Mouse (Mus musculus): ENCODE data around the gene Lpcat3. TPM values are rescaled to one million over a fixed set of nuclear protein-coding genes. Genes with fewer than 3 reads are reported as not detected.

The Lpcat3 gene
- polyA plus RNA-seq, 1 experiment from 2014 or later, result 35.9 TPM

DNA sequence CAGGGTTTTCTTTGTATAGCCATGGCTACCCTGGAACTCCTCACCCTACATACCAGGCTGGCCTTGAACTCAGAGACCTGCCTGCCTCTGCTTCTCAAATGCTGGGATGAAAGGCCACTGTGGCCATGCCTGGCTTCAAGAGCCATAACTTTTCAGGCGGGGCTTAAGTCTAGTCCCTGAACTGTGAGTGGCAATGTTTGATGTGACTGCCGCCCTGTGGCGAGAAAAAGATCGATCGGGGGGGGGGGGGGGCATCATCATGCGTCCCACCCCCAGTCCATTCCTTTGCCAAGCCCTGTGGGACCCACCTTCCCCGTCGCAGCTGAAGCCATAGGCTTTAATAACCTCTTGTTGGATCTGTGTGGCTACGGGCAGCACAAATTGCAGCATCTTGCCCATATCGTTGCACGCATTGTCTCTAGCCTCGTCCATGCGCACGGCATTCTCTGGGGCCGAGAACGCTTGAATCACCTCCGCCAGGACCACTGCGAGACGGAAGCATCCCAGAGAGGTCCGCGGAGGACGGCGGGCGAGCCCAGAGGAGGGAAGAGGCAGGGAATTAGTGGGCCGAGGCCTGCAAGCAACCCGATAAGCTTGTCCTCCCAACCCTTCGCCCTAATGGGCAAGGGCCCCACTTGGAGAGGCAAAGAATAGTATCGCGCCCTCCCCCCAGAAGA is 77.5 kb downstream of the Lpcat3 start:
- no peaks in the 10 kb centered on the region for H3K27me3 ChIP-seq (replicated peaks; ENCODE audit: control insufficient read depth, insufficient read depth, low read length)
- H3K4me3 ChIP-seq (replicated peaks; ENCODE audit: low read length), result peak overlapping the region; percentile 74
- H3K9me3 ChIP-seq (ENCODE audit: control insufficient read depth, low read length), result no peaks in the 10 kb centered on the region
- peak overlapping the region; percentile 93 for H3K9ac ChIP-seq (replicated peaks; ENCODE audit: low read depth, low read length)
- peaks cover 32% of the 10 kb centered on the region for H3K4me1 ChIP-seq (replicated peaks; ENCODE audit: control insufficient read depth, insufficient read depth, low read length)
- H3K36me3 ChIP-seq (ENCODE audit: control insufficient read depth, insufficient read depth), result peaks cover 4% of the 10 kb centered on the region; the same call in 1 of the 2 replicates
- WGBS, result under 1% methylated on average over 29 of the region's 29 CpGs
- peak overlapping the region; percentile 52 for H3K4me2 ChIP-seq (ENCODE audit: low read length)
- peak; percentile 26 for ATAC-seq
- peak overlapping the region; percentile 96 for H3K27ac ChIP-seq (ENCODE audit: low read length)

DNA sequence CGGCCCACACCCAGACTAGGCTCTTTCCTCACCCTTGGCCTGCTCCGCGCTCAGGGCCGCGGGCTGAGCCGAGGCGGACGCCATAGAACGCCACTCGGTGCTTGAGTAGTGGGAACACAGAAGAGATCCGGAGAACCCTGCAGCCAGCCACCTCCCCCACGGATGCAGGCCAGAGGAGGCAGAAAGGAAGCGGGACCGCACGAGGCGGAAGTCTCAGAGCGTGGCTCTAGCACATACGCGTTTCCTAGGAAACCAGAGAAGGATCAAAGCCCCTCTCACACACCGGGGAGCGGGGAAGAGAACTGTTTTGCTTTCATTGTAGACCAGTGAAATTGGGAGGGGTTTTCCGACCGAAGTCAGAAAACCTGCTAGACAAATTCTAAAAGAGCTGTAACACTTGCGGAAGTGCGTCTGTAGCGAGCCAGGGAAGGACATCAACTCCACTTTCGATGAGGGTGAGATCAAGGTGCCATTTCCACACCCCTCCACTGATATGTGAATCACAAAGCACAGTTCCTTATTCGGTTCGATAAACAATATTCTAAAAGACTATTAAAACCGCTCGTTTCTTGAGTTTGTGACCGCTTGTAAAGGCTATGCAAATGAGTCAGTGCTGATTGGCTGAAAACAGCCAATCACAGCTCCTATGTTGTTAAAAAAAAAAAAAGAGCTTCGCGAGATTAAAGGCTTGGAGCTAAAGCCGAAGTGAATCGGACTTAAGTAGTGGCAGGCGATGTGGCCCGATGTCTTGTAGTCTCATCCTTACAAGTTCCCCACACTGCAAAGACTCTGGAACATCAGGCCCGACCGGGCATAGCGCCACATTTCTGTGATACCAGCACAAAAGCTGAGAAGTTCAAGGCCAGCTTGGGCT is 78.3 kb downstream of the Lpcat3 start, which contains the start of gene Grcc10:
Grcc10 (minus strand) TSS at position 487 of the 874 bp plus-strand sequence.
- no peaks in the 10 kb centered on the region for H3K27me3 ChIP-seq (replicated peaks; ENCODE audit: control insufficient read depth, insufficient read depth, low read length)
- under 1% methylated on average over 41 of the region's 41 CpGs for WGBS
- peaks cover 4% of the 10 kb centered on the region; the same call in 1 of the 2 replicates for H3K36me3 ChIP-seq (ENCODE audit: control insufficient read depth, insufficient read depth)
- peak; percentile 85 for ATAC-seq
- peak within 1 kb of the TSS; percentile 96 for H3K27ac ChIP-seq (ENCODE audit: low read length)
- H3K9ac ChIP-seq (replicated peaks; ENCODE audit: low read depth, low read length), result peak within 1 kb of the TSS; percentile 93
- peak within 1 kb of the TSS; percentile 52 for H3K4me2 ChIP-seq (ENCODE audit: low read length)
- H3K4me3 ChIP-seq (replicated peaks; ENCODE audit: low read length), result peak within 1 kb of the TSS; percentile 74
- peaks cover 35% of the 10 kb centered on the region for H3K4me1 ChIP-seq (replicated peaks; ENCODE audit: control insufficient read depth, insufficient read depth, low read length)
- no peaks in the 10 kb centered on the region for H3K9me3 ChIP-seq (ENCODE audit: control insufficient read depth, low read length)

DNA sequence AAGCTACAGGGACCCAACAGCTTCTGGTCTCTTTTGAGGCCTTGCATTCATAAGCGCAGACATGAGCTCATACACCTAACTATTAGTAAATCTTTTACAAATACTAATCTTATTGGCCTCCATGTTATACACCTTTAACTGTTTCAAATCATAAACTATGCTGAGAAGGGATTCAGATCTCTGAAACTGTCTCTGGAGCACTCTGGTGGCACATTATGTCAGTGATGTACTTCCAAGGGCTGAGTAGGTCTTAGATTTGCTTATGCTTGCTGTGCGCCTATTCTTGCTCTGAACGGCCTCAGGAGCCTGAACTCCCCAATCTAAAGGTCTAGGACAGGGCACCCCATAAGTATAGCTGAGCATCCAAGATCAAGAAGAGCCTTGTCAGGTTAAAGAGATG is 79.0 kb downstream of the Lpcat3 start:
- H3K36me3 ChIP-seq (ENCODE audit: control insufficient read depth, insufficient read depth), result peaks cover 4% of the 10 kb centered on the region; the same call in 1 of the 2 replicates
- ATAC-seq, result no peak
- H3K4me1 ChIP-seq (replicated peaks; ENCODE audit: control insufficient read depth, insufficient read depth, low read length), result peaks cover 40% of the 10 kb centered on the region
- H3K4me3 ChIP-seq (replicated peaks; ENCODE audit: low read length), result peak overlapping the region; percentile 74
- H3K4me2 ChIP-seq (ENCODE audit: low read length), result peak overlapping the region; percentile 52
- no peaks in the 10 kb centered on the region for H3K9me3 ChIP-seq (ENCODE audit: control insufficient read depth, low read length)
- H3K27ac ChIP-seq (ENCODE audit: low read length), result peak overlapping the region; percentile 96
- peak overlapping the region; percentile 93 for H3K9ac ChIP-seq (replicated peaks; ENCODE audit: low read depth, low read length)
- H3K27me3 ChIP-seq (replicated peaks; ENCODE audit: control insufficient read depth, insufficient read depth, low read length), result no peaks in the 10 kb centered on the region
- 73% methylated on average over 3 of the region's 3 CpGs for WGBS

DNA sequence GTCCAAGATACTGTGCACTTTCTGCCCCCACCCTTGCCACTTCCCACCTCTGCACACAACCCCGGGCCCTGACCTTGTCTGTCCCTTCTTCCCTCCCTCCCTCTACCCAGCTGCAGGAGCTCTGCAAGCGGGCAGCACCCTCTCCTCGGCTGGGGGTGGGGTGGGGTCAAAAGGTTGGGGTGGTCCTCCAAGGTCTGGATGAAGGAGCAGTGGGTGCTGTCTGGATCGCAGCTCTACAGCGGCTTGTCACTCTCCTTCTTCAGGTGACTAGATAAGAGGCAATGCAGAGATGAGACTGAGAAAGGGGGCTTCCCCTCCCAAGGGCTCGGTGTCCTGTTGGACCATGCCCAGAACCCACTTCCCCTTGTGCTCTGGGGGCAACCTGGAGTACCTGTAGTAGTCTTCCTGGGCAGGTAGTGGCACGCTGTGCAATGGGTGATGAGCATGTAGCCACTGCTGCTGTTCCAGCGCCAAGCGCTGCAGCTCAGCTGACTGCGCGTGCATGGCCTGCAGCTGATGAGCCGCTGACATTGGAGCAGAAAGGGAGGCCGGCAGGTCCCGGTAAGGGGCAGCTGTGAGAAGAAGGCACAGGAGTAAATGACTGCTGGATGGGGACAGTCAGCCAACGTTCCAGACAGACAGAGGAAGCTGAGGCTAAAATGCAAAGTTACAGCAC is 80.2 kb downstream of the Lpcat3 start:
- WGBS, result 90% methylated on average over 15 of the region's 15 CpGs
- Histone ChIP-seq H3K4me1 (replicated peaks; ENCODE audit: control insufficient read depth, insufficient read depth, low read length) (peaks cover 40% of the 10 kb centered on the region), H3K36me3 (ENCODE audit: control insufficient read depth, insufficient read depth) (peaks cover 11% of the 10 kb centered on the region)

DNA sequence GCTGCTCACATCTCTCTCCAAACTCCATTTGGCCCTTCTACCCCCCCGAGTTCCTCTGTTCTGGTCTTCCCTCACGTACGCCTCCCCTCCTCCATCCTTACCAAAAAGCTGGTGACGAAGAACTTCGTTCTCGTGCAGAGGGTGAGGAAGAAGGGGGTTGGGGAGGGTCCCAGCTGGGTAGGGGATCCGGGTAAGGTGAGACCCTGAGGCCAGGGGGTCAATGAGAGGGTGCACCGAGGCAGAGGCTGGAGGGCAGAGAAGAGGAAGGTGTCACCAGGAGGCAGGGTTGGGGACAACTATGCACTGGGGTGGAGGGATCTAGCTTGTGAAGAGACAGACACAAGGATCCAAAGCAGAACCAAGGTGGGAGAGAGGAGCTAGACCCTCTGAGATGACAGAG is 80.8 kb downstream of the Lpcat3 start:
- Histone ChIP-seq H3K4me2 (ENCODE audit: low read length) (no peak overlapping the region), H3K4me3 (replicated peaks; ENCODE audit: low read length) (no peak overlapping the region), H3K9me3 (ENCODE audit: control insufficient read depth, low read length) (no peaks in the 10 kb centered on the region), H3K4me1 (replicated peaks; ENCODE audit: control insufficient read depth, insufficient read depth, low read length) (peaks cover 38% of the 10 kb centered on the region), H3K36me3 (ENCODE audit: control insufficient read depth, insufficient read depth) (peaks cover 11% of the 10 kb centered on the region), H3K9ac (replicated peaks; ENCODE audit: low read depth, low read length) (no peak overlapping the region), H3K27me3 (replicated peaks; ENCODE audit: control insufficient read depth, insufficient read depth, low read length) (no peaks in the 10 kb centered on the region), H3K27ac (ENCODE audit: low read length) (no peak overlapping the region)
- no peak for ATAC-seq
- 94% methylated on average over 8 of the region's 8 CpGs for WGBS

More for the DNA sequence above, 80.2 kb downstream of the Lpcat3 start:
- Histone ChIP-seq H3K9ac (replicated peaks; ENCODE audit: low read depth, low read length) (no peak overlapping the region), H3K27ac (ENCODE audit: low read length) (no peak overlapping the region), H3K9me3 (ENCODE audit: control insufficient read depth, low read length) (no peaks in the 10 kb centered on the region), H3K27me3 (replicated peaks; ENCODE audit: control insufficient read depth, insufficient read depth, low read length) (no peaks in the 10 kb centered on the region), H3K4me2 (ENCODE audit: low read length) (no peak overlapping the region), H3K4me3 (replicated peaks; ENCODE audit: low read length) (no peak overlapping the region)
- no peak for ATAC-seq

DNA sequence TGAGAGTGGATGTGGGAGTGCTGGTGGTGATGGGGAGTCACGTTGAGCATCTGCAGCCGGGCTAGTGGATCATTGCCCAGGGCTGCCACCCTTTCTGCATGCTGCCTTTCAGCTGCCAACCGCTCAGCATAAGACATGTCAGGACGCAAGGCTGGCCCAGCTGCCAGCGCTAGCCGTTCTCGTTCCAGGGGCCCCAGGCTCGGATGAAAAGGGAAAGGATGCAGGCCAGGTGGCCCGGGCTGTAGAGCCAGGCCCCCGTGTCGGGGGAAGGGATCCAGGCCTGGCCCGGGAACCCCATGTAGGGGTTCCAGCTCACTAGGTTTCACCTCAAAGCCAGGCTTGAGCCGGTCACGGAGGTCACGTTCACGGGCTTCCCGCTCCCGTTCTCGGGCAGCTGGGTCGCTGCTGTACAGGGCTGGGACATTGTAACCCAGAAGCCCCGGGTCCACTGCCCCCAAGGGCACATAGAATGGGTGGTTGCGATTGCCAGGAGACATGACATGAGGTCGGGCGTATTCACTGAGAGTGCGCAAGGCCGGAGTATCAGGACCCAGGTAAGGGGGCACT is 82.0 kb downstream of the Lpcat3 start:
- peak overlapping the region; percentile 74 for H3K9ac ChIP-seq (replicated peaks; ENCODE audit: low read depth, low read length)
- no peak for ATAC-seq
- WGBS, result 64% methylated on average over 26 of the region's 26 CpGs

DNA sequence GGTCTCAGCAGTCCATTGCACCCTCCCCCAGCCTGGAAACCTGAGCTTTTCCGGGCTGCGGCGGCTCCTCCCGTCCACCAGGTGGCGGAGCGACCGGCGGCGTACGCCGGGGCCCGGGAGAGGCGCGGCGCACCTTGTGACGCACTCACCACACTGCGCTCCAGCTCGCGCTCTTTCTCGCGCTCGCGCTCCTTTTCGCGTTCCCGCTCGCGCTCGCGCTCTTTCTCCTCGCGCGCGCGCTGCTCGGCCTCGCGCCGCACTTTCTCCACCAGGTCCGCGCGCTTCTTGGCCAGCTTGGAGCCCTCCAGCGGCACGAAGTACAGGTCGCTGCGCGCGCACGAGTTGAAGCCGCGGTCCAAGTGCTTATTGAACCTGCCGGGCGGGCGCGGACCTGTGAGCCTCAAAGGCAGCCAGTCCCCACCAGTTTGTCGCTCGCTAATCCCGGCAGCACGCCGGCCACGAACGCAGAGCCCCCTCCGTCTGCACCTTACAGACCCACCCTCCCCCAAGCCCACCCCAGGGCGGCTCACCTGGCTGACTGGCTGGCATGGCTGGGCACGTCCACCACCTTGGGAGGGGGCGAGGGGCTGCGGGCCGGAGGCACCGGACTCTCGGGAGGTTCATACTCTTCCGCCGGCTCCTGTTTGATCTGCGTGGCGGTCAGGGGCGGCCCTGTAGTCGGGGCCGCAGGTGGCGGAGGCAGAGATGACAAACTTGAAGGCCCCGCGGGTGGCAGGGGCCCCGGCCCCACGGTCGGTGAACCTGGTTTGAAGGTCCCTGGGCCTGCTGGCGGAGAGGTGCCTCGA is 82.9 kb downstream of the Lpcat3 start:
- H3K4me1 ChIP-seq (replicated peaks; ENCODE audit: control insufficient read depth, insufficient read depth, low read length), result peaks cover 23% of the 10 kb centered on the region
- peak overlapping the region; percentile 50 for H3K4me3 ChIP-seq (replicated peaks; ENCODE audit: low read length)
- H3K9ac ChIP-seq (replicated peaks; ENCODE audit: low read depth, low read length), result peak overlapping the region; percentile 74
- no peaks in the 10 kb centered on the region for H3K9me3 ChIP-seq (ENCODE audit: control insufficient read depth, low read length)
- ATAC-seq, result peak; percentile 82
- no peaks in the 10 kb centered on the region for H3K27me3 ChIP-seq (replicated peaks; ENCODE audit: control insufficient read depth, insufficient read depth, low read length)
- peak overlapping the region; percentile 75 for H3K4me2 ChIP-seq (ENCODE audit: low read length)
- H3K27ac ChIP-seq (ENCODE audit: low read length), result peak overlapping the region; percentile 81
- peaks cover 15% of the 10 kb centered on the region for H3K36me3 ChIP-seq (ENCODE audit: control insufficient read depth, insufficient read depth)
- under 1% methylated on average over 76 of the region's 85 CpGs for whole genome bisulfite sequencing

More for the DNA sequence above, 82.0 kb downstream of the Lpcat3 start:
- peak overlapping the region; percentile 71 for H3K27ac ChIP-seq (ENCODE audit: low read length)
- H3K9me3 ChIP-seq (ENCODE audit: control insufficient read depth, low read length), result no peaks in the 10 kb centered on the region
- peaks cover 26% of the 10 kb centered on the region for H3K4me1 ChIP-seq (replicated peaks; ENCODE audit: control insufficient read depth, insufficient read depth, low read length)
- H3K27me3 ChIP-seq (replicated peaks; ENCODE audit: control insufficient read depth, insufficient read depth, low read length), result no peaks in the 10 kb centered on the region
- H3K36me3 ChIP-seq (ENCODE audit: control insufficient read depth, insufficient read depth), result peaks cover 15% of the 10 kb centered on the region
- peak overlapping the region; percentile 75 for H3K4me2 ChIP-seq (ENCODE audit: low read length)
- peak overlapping the region; percentile 50 for H3K4me3 ChIP-seq (replicated peaks; ENCODE audit: low read length)

DNA sequence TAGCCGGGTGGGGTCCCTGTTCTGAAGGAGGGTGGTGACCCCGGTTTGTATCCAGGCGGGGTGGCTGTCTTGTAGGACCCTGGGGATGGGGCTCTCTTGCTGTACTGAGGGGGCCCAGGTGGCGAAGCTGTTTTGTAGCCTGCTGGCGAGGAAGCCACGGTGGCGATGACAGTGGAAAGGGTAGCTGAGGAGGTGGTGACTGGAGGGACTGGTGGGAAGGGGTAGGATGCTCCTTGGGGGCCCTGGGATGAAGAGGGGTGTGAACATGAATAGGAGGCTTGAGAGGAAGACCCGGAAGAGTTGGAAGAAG is 83.4 kb downstream of the Lpcat3 start:
- peak overlapping the region; percentile 74 for H3K9ac ChIP-seq (replicated peaks; ENCODE audit: low read depth, low read length)
- peaks cover 15% of the 10 kb centered on the region for H3K36me3 ChIP-seq (ENCODE audit: control insufficient read depth, insufficient read depth)
- no peaks in the 10 kb centered on the region for H3K9me3 ChIP-seq (ENCODE audit: control insufficient read depth, low read length)
- H3K4me3 ChIP-seq (replicated peaks; ENCODE audit: low read length), result peak overlapping the region; percentile 50
- H3K27ac ChIP-seq (ENCODE audit: low read length), result peak overlapping the region; percentile 81
- 15% methylated on average over 8 of the region's 8 CpGs for WGBS
- peaks cover 23% of the 10 kb centered on the region for H3K4me1 ChIP-seq (replicated peaks; ENCODE audit: control insufficient read depth, insufficient read depth, low read length)
- no peaks in the 10 kb centered on the region for H3K27me3 ChIP-seq (replicated peaks; ENCODE audit: control insufficient read depth, insufficient read depth, low read length)
- H3K4me2 ChIP-seq (ENCODE audit: low read length), result peak overlapping the region; percentile 75
- peak; percentile 1 for ATAC-seq
